Mouse (Mus musculus) G1E (cell line): ENCODE results near the gene Trim9.

ENCODE experiments used
- CTCF ChIP-seq: IDR thresholded peaks from 2 replicates; pipeline ENCODE4 v1.5.1; 2012; ENCODE audit warnings: low read depth, low read length, inconsistent platforms, mixed read lengths
- TAL1 ChIP-seq: conservative IDR thresholded peaks from 2 replicates; pipeline ENCODE4 v1.6.1; 2012; ENCODE audit warnings: low read depth, low read length, inconsistent platforms, mixed read lengths

GRCm38 (mm10) chr12:70262271-70262953, 85.0 kb downstream of the Trim9 start:
- TF ChIP-seq CTCF, result no peak
- TF ChIP-seq TAL1, result no peak
